Mouse (Mus musculus): ENCODE data around the gene Tex22.

DNA sequence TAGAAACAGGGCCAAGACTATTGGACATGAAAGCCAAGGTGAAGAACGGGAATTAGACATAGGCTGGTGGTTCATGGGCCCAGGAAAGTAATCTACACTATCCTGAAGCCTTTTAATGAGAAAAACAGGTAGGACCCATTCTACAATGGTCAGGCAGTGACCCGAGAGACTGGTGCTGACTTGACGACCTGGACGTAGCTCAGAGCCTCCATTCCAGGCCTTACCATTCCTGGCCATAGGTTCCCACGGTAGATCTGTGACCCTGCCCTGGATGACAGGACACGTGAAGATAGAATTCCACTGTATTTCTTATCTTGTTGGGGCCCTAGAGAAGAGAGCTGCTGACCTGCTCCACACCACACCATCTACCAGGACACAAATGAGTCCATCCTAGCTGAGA lies 64.0 kb downstream of the Tex22 start:
- no peak for TF ChIP-seq CTCF (IDR thresholded peaks at IDR 0.05; ENCODE audit: control insufficient read depth, insufficient read depth, low read length)
- no peak for TF ChIP-seq POLR2A (IDR thresholded peaks at IDR 0.05; ENCODE audit: borderline replicate concordance, control insufficient read depth, low read depth, low read length)
